Mouse (Mus musculus): ENCODE measurements at regions not wholly inside any gene's neighbourhood (a gene's known extent, or its start where the extent isn't known, plus 50 kb on each side); places are given as distances from the start of the nearest gene placed in this dataset.
"Not testable (repeated sequence)": the region's sequence is repeated elsewhere in the genome, so short reads cannot be mapped to it uniquely, and the experiment has no call there.

GRCm38 (mm10) chr3:57970614-57971013 lies 122.7 kb upstream of the Pfn2 start:
- DNase-seq, result not testable (repeated sequence)

DNA sequence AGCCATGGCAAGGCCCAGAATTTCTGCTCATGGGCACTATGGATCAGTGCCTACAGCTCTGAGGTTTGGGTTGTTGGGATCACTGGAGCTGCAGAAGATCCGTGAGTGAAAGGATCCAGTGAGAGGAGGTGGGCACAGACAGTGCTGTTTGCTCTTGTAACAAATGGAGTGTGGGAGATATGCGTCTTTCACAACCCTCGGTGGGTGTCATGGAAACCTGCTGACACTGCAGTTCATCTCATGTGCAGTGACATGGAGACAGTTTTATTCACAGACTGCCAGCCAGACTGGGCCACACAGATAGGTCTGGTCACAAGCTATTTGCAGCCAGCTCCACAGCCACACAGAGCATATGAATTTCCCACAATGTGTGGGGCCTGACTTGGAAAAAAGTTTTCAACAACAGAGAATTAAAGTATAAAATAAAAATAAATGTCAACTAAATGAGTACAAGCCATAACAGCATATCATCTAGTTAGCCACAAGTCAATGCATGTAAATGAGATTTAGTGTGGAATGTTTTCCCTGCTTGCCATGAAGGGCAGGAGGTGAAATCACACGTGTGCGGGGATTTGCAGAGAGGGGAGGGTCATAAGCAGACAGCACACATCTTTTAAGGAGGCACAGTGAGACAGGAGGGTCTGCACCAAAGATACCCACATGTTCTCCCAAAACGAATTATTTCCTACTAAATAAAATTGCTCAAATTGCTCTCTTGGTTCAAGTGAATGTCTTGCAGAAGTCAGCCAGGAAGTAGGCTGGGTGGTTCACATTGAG lies 124.8 kb upstream of the Pfn2 start:
- no peak for DNase-seq

- DNase-seq, result no peak
Measured at GRCm38 (mm10) chr3:57973546-57973945, 125.7 kb upstream of the Pfn2 start.

DNA sequence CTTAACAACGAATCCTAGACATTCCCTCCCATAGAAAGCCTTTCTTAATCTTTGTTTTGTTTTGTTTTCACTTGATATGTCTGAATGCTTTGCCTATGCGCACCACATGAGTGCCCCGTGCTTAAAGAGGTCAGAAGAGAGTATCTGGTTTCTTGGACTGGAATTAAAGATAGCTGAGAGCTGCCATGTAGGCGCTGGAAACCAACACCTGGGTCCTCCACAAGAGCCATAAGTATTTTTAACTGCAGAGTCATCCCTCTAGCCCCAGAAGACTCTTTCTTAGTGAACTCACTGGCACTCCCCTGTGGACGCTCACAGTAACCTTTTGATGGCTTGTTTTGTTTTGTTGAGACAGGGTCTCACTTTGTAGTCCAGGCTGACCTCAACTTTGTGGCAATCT lies 127.5 kb upstream of the Pfn2 start:
- DNase-seq, result no peak

- DNase-seq, result no peak
Measured at GRCm38 (mm10) chr3:57976640-57977229, 128.9 kb upstream of the Pfn2 start.

GRCm38 (mm10) chr3:57988175-57988574 lies 140.3 kb upstream of the Pfn2 start:
- no peak for DNase-seq

DNA sequence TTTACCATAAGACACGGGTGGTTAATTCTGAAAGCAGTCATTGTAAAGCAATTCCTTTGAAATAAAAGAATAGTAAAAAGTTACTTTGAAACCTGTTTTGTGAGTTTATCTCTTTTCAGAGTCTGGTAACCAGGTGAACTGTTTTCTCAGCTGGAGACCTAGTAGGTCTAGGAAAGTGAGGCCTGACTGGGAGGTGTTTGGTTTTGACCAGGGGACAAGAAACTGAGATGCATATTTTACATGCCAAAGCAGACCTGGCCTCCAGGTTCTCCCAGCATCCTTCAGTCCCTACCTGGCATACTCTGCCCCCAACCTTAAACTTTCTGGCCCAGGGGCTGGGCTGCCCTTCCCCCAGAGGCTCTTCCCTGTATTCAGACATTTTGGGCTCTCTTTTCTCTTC lies 142.9 kb upstream of the Pfn2 start:
- no peak for DNase-seq

DNA sequence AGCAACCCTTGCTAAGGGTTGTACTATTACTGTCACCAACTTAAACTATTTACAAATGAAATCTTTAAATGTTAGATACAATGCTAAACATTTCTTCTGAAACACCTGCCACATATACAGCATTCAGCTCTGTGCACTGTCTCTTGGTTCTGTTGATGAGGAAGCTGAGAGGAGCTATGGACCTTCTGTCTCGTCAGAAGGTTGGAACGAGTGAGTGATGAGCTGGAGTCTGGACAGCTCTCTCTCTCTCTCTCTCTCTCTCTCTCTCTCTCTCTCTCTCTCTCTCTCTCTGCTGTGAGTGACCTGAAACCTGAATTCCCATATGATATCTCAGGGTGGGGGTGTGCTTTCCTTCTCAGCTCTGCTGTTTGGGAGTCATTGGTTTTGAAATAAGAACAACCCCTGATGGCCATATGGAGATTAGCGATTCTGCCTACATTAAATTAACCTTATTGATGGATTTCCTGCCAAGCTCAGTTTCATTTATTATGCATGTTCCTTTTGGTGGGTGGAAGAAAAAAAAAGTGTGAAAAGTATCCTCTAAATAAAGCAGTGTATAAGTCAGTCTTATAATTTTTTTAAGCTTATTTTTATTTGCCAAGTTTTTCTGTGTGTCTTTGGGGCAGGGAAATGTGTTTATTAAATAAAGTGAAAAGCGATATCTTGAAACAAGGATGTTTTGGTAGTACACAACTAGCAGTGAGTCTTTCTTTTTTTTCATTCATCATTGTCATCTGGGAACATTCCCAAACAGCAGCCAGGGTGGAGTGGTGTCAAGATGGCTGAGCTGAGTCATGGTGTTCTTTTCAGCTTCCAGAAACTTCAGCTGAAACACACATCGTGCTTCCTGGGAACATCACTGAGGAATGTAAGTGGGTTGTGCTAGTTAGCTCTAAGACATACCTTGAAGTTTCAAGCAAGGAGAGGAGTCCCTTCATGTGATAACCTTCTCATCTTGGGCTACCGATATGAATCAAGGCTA lies 150.5 kb upstream of the Pfn2 start:
- no peak for DNase-seq

DNA sequence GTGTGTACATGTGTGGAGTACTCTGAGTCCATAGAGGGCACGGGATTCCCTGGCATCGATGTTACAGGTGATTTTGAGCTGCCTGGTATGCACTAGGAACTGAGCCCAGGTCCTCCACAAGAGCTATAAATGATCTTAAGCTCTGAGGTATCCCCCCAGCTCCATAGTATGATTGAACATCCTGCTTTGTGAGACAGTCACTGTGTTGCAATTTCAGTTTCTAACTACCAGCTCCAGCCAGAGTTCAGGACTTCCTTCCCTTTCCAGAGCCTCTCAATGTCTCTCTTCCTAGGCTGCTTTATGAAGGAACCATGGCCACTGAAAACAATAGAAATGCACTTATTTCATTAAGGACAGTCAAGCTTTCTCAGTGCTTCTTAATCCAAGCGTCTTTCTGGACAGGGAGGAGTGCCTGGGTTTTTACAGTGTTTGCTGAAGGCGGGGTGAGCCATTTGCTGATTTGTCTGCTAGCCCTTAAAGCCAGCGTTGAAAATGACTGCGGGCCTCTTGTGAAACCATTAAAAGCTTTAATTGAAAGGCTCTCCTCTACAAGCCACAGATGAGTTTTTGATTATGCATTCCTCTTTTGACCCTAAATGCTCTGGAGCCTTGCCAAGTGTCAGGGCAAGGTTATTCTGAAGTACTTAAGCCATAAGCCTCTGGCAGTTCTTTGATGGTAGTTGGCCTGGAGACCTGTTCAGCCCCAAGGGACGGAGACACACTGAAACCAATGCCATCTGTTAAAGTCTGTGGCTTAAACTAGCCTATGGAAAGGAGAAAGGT lies 155.1 kb upstream of the Pfn2 start:
- no peak for DNase-seq

- no peak for DNase-seq
Measured at GRCm38 (mm10) chr3:58024750-58025392, 177.0 kb upstream of the Pfn2 start.

GRCm38 (mm10) chr3:58049618-58050017 lies 201.7 kb upstream of the Pfn2 start:
- no peak for DNase-seq

GRCm38 (mm10) chr3:58054726-58055125 lies 206.8 kb upstream of the Pfn2 start:
- DNase-seq, result no peak

DNA sequence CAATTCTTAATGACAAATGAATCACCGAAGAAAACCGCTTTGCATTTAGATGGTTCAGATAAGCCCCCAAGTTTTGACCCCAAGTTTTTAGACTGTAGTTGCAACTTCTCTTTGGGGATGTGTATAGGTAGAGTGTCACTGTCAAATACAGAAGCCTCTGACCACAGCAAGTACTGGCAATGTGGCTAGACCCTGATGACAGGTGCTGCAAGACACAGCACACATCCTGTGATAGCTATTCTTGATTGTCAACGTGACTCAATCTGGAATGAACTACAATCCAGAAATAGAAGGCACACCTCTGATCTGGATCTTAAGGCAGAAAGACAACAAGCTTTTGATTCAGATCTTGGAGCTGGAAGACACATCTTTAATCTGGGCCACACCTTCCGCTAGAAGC lies 207.3 kb upstream of the Pfn2 start:
- no peak for DNase-seq

GRCm38 (mm10) chr3:58056191-58057063 lies 208.5 kb upstream of the Pfn2 start:
- DNase-seq, result no peak

DNA sequence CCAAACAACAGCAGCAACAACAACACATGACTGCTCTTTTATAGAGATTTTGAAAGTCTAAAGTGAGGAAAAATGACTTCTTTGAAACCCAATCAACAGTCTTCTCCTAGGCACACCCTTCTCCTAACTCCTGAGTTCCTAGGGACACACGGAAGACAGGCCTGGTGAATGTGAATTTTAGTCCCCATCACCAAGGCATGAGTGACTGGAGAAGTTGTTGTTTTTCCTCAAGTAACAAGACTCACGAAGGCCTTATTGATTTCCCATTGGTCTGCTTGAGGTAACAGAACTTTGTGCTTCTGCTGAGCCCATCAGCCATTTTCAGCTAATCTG lies 209.2 kb upstream of the Pfn2 start:
- DNase-seq, result no peak

GRCm38 (mm10) chr3:58058134-58058533 lies 210.3 kb upstream of the Pfn2 start:
- DNase-seq, result no peak

DNA sequence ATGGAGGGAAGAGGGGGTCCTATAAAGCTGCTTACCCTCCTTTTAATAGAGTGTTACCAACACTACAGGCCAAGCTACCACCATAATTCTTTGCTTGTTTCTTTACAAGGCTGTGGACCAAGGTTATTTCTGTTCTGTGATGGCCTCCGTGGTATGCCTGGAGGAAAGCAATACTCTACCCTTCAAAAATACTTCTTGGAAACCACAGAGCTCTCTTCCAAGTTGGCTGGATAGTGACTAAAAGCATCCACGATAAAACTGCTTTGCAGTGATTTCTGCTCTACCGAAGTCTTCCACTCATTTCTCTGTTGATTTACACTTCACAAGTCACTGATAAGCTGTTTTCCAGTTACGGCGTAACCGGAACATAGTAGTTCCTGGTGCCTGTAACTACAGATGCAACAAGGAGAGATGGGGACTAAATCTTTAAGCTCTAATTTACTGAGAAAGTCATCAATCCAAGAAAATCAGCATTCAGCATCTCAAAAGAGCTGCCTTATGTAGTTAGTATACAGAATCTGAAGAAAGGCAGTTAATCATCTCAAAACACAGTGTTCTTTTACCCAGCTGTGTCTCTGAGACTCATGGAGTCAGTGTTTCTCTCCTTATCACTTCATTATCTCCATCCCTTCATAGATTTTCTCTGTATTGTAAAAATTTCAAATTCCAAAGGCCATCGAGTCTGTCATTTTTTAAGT lies 216.1 kb upstream of the Pfn2 start:
- no peak for DNase-seq

GRCm38 (mm10) chr3:58071574-58071973 lies 223.7 kb upstream of the Pfn2 start:
- no peak for DNase-seq

DNA sequence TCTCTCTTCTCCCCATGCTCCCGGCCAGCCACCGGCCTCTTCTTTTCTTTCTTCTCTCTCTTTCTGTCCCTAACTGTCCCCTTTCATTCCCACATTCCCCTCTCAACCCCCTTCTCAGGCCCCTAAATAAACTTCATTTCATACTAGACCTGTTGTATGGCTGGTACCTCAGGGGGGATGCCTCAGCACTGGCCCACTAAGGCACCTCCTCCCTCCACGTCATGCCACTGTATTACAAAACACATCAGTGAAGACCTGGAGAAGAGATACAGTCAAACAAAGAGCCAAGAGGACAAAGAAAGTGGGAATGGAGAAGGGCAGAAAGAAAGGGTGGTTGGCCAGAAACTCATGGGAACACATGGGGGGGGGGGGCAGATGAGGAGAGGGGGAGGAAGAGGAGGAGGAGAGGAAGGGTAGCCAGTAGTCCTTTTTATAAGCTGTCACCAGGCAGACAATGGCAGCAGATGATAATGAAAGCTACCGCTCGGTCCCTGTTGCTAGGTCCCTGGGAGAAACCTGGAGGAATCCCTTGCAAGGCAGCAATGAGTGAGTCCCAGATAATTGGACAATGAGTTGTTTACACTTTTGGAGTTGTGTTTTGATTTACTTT lies 224.5 kb upstream of the Pfn2 start:
- no peak for DNase-seq
